22 mouse cellular contexts compared by ENCODE assay signal in genomic region chr10:13245714-13246113, GRCm38 (mm10). TPM values are rescaled to one million over a fixed set of nuclear protein-coding genes. Genes with fewer than 3 reads are reported as not detected.
DNase-seq lines count a peak whose midpoint lies in the region; ATAC-seq and TF ChIP-seq lines count a peak whose summit lies in the region.
"Had no signal": no experiment of that assay in that cellular context is flagged by ENCODE, and none has a peak within 500 bp of the region (broad histone marks: within the 10 kb centered on the region; RNA-seq: fewer than 3 reads in every experiment).

No protein-coding gene starts in this region.

- TF ChIP-seq CTCF in lung, postnatal 0 days (IDR thresholded peaks at IDR 0.05) = no peak
- no peak for TF ChIP-seq CTCF in forebrain, postnatal 0 days (IDR thresholded peaks at IDR 0.05; ENCODE audit: low read depth)
- TF ChIP-seq CTCF in midbrain, postnatal 0 days (IDR thresholded peaks at IDR 0.05) = no peak

- no peak overlapping the region for H3K4me3 ChIP-seq in embryonic facial prominence, embryonic 14.5 days (ENCODE audit: low read depth, low read length)
- H3K4me3 ChIP-seq in embryonic facial prominence, embryonic 10.5 days = no peak overlapping the region
- no peak overlapping the region for H3K4me3 ChIP-seq in heart, embryonic 16.5 days (ENCODE audit: low read length)
- no peak overlapping the region for H3K4me3 ChIP-seq in heart, embryonic 10.5 days
- no peak overlapping the region for H3K4me3 ChIP-seq in lung, postnatal 0 days (ENCODE audit: low read depth, low read length)
- no peak overlapping the region for H3K4me3 ChIP-seq in forebrain, postnatal 0 days (ENCODE audit: low read depth, low read length)
- H3K4me3 ChIP-seq in midbrain, postnatal 0 days (ENCODE audit: low read depth, low read length) = no peak overlapping the region
- H3K4me3 ChIP-seq: forebrain, embryonic 15.5 days; limb, embryonic 13.5 days; liver, embryonic 13.5 days; midbrain, embryonic 15.5 days had no signal

- DNase-seq in embryonic facial prominence, embryonic 14.5 days (ENCODE audit: low spot score) = no peak
- DNase-seq in embryonic facial prominence, embryonic 10.5 days (ENCODE audit: low spot score) = no peak
- no peak for DNase-seq in heart, embryonic 10.5 days (ENCODE audit: low spot score)
- DNase-seq in lung, postnatal 0 days (ENCODE audit: low spot score) = no peak
- DNase-seq in lung, postnatal 14 days = no peak
- DNase-seq in forebrain, postnatal 0 days = no peak
- DNase-seq in midbrain, postnatal 0 days (ENCODE audit: low spot score) = no peak
- DNase-seq: adrenal gland, postnatal 14 days; cerebellum, adult 9-10 months; gastrocnemius, postnatal 10 days; heart, postnatal 4 days; kidney, adult 18-20 months; kidney, postnatal 4 days; liver, embryonic 13.5 days; lung, postnatal 36 days; thymus, adult 2 months; thymus, postnatal 4 days had no signal

- H3K27me3 ChIP-seq in embryonic facial prominence, embryonic 14.5 days (replicated peaks; ENCODE audit: control insufficient read depth, insufficient read depth, low read length) = no peaks in the 10 kb centered on the region
- H3K27me3 ChIP-seq in embryonic facial prominence, embryonic 10.5 days (replicated peaks; ENCODE audit: low read depth, poor library complexity, severe bottlenecking) = no peaks in the 10 kb centered on the region
- H3K27me3 ChIP-seq in heart, embryonic 16.5 days (ENCODE audit: control insufficient read depth, insufficient read depth, low read length) = no peaks in the 10 kb centered on the region
- no peaks in the 10 kb centered on the region for H3K27me3 ChIP-seq in heart, embryonic 10.5 days (ENCODE audit: insufficient read depth, poor library complexity, severe bottlenecking)
- no peaks in the 10 kb centered on the region for H3K27me3 ChIP-seq in lung, postnatal 0 days (replicated peaks; ENCODE audit: insufficient read depth, low read length)
- H3K27me3 ChIP-seq in forebrain, postnatal 0 days (ENCODE audit: insufficient read depth, low read length) = no peaks in the 10 kb centered on the region
- H3K27me3 ChIP-seq in midbrain, postnatal 0 days (ENCODE audit: insufficient read depth, low read length) = no peaks in the 10 kb centered on the region
- H3K27me3 ChIP-seq: forebrain, embryonic 15.5 days; limb, embryonic 13.5 days; liver, embryonic 13.5 days; midbrain, embryonic 15.5 days had no signal

- no peak for TF ChIP-seq EP300 in lung, postnatal 0 days (IDR thresholded peaks at IDR 0.05)

- H3K36me3 ChIP-seq in embryonic facial prominence, embryonic 14.5 days (ENCODE audit: control insufficient read depth, insufficient read depth, low read length) = peaks cover 22% of the 10 kb centered on the region; the same call in 1 of the 2 replicates
- H3K36me3 ChIP-seq in embryonic facial prominence, embryonic 10.5 days (replicated peaks) = peaks cover 34% of the 10 kb centered on the region
- peaks cover 25% of the 10 kb centered on the region for H3K36me3 ChIP-seq in heart, embryonic 16.5 days (ENCODE audit: control insufficient read depth, insufficient read depth)
- H3K36me3 ChIP-seq in heart, embryonic 10.5 days = peaks cover 46% of the 10 kb centered on the region
- peaks cover 9% of the 10 kb centered on the region; the same call in 1 of the 2 replicates for H3K36me3 ChIP-seq in lung, postnatal 0 days (ENCODE audit: insufficient read depth, low read length)
- H3K36me3 ChIP-seq in forebrain, postnatal 0 days (ENCODE audit: insufficient read depth) = no peaks in the 10 kb centered on the region
- no peaks in the 10 kb centered on the region for H3K36me3 ChIP-seq in midbrain, postnatal 0 days (ENCODE audit: insufficient read depth, low read length)
- H3K36me3 ChIP-seq: forebrain, embryonic 15.5 days; liver, embryonic 13.5 days; midbrain, embryonic 15.5 days had no signal

- no peak overlapping the region for H3K9ac ChIP-seq in embryonic facial prominence, embryonic 14.5 days (ENCODE audit: low read depth, low read length)
- H3K9ac ChIP-seq in heart, embryonic 16.5 days (ENCODE audit: low read length) = no peak overlapping the region
- H3K9ac ChIP-seq in lung, postnatal 0 days (replicated peaks; ENCODE audit: low read depth) = no peak overlapping the region
- H3K9ac ChIP-seq in forebrain, postnatal 0 days = no peak overlapping the region
- H3K9ac ChIP-seq in midbrain, postnatal 0 days (replicated peaks; ENCODE audit: low read length, poor library complexity, severe bottlenecking) = no peak overlapping the region
- H3K9ac ChIP-seq: forebrain, embryonic 15.5 days; limb, embryonic 13.5 days; liver, embryonic 13.5 days; midbrain, embryonic 15.5 days had no signal

- peak; percentile 50 for ATAC-seq in embryonic facial prominence, embryonic 14.5 days (ENCODE audit: low read depth)
- ATAC-seq in heart, embryonic 16.5 days (replicated peaks; ENCODE audit: extremely low read depth, insufficient read depth, low FRiP score) = peak; percentile 66
- ATAC-seq in lung, postnatal 0 days = peak; percentile 53
- ATAC-seq in forebrain, postnatal 0 days = no peak
- ATAC-seq in midbrain, postnatal 0 days (ENCODE audit: low FRiP score) = no peak
- ATAC-seq: forebrain, embryonic 15.5 days; hindbrain, postnatal 0 days; midbrain, embryonic 15.5 days had no signal

- H3K4me1 ChIP-seq in embryonic facial prominence, embryonic 14.5 days (ENCODE audit: control insufficient read depth, insufficient read depth, low read length) = no peaks in the 10 kb centered on the region
- peaks cover 4% of the 10 kb centered on the region; the same call in 1 of the 2 replicates for H3K4me1 ChIP-seq in embryonic facial prominence, embryonic 10.5 days
- H3K4me1 ChIP-seq in heart, embryonic 16.5 days (ENCODE audit: control insufficient read depth, insufficient read depth, low read length) = peaks cover 12% of the 10 kb centered on the region
- H3K4me1 ChIP-seq in heart, embryonic 10.5 days = peaks cover 25% of the 10 kb centered on the region
- no peaks in the 10 kb centered on the region for H3K4me1 ChIP-seq in lung, postnatal 0 days (ENCODE audit: insufficient read depth, low read depth, low read length)
- no peaks in the 10 kb centered on the region for H3K4me1 ChIP-seq in forebrain, postnatal 0 days (ENCODE audit: insufficient read depth)
- no peaks in the 10 kb centered on the region for H3K4me1 ChIP-seq in midbrain, postnatal 0 days (ENCODE audit: insufficient read depth, low read length)
- H3K4me1 ChIP-seq: forebrain, embryonic 15.5 days; limb, embryonic 13.5 days; liver, embryonic 13.5 days; midbrain, embryonic 15.5 days had no signal

- no peak overlapping the region for H3K4me2 ChIP-seq in embryonic facial prominence, embryonic 14.5 days (ENCODE audit: low read depth, low read length)
- no peak overlapping the region for H3K4me2 ChIP-seq in heart, embryonic 16.5 days (ENCODE audit: low read depth, low read length)
- no peak overlapping the region for H3K4me2 ChIP-seq in lung, postnatal 0 days (replicated peaks; ENCODE audit: low read depth, low read length)
- H3K4me2 ChIP-seq in forebrain, postnatal 0 days (ENCODE audit: low read depth) = no peak overlapping the region
- no peak overlapping the region for H3K4me2 ChIP-seq in midbrain, postnatal 0 days (ENCODE audit: low read depth, low read length, poor library complexity, severe bottlenecking)
- H3K4me2 ChIP-seq: forebrain, embryonic 15.5 days; limb, embryonic 13.5 days; liver, embryonic 13.5 days; midbrain, embryonic 15.5 days had no signal

- no peaks in the 10 kb centered on the region for H3K9me3 ChIP-seq in embryonic facial prominence, embryonic 14.5 days (ENCODE audit: control insufficient read depth, low read length)
- H3K9me3 ChIP-seq in embryonic facial prominence, embryonic 10.5 days = no peaks in the 10 kb centered on the region
- no peaks in the 10 kb centered on the region for H3K9me3 ChIP-seq in heart, embryonic 16.5 days (replicated peaks; ENCODE audit: control insufficient read depth, low read length)
- H3K9me3 ChIP-seq in heart, embryonic 10.5 days = no peaks in the 10 kb centered on the region
- no peaks in the 10 kb centered on the region for H3K9me3 ChIP-seq in lung, postnatal 0 days (ENCODE audit: low read length)
- no peaks in the 10 kb centered on the region for H3K9me3 ChIP-seq in forebrain, postnatal 0 days (ENCODE audit: low read length)
- no peaks in the 10 kb centered on the region for H3K9me3 ChIP-seq in midbrain, postnatal 0 days (ENCODE audit: low read length)
- H3K9me3 ChIP-seq: forebrain, embryonic 15.5 days; limb, embryonic 13.5 days; liver, embryonic 13.5 days; midbrain, embryonic 15.5 days had no signal

- WGBS in embryonic facial prominence, embryonic 14.5 days = 42% methylated on average over 6 of the region's 6 CpGs
- 70% methylated on average over 6 of the region's 6 CpGs for WGBS in embryonic facial prominence, embryonic 10.5 days
- WGBS in heart, embryonic 16.5 days = 29% methylated on average over 6 of the region's 6 CpGs
- WGBS in heart, embryonic 10.5 days = 33% methylated on average over 6 of the region's 6 CpGs
- 37% methylated on average over 6 of the region's 6 CpGs for WGBS in lung, postnatal 0 days
- WGBS in forebrain, postnatal 0 days = 50% methylated on average over 6 of the region's 6 CpGs
- 39% methylated on average over 6 of the region's 6 CpGs for WGBS in midbrain, postnatal 0 days

- no peak overlapping the region for H3K27ac ChIP-seq in embryonic facial prominence, embryonic 14.5 days (replicated peaks; ENCODE audit: low read depth, low read length)
- H3K27ac ChIP-seq in embryonic facial prominence, embryonic 10.5 days (replicated peaks) = no peak overlapping the region
- no peak overlapping the region; the same call in 1 of the 2 replicates for H3K27ac ChIP-seq in heart, embryonic 16.5 days (ENCODE audit: low read length)
- H3K27ac ChIP-seq in heart, embryonic 10.5 days = no peak overlapping the region
- 0 out of 2 replicates have a peak overlapping the region, but pooled peaks have one; percentile 26 for H3K27ac ChIP-seq in lung, postnatal 0 days (ENCODE audit: low read length)
- no peak overlapping the region for H3K27ac ChIP-seq in forebrain, postnatal 0 days (ENCODE audit: low read depth, low read length)
- no peak overlapping the region for H3K27ac ChIP-seq in midbrain, postnatal 0 days (ENCODE audit: low read depth, low read length)
- H3K27ac ChIP-seq: forebrain, embryonic 15.5 days; hindbrain, postnatal 0 days; limb, embryonic 13.5 days; liver, embryonic 13.5 days; midbrain, embryonic 15.5 days had no signal

RNA-seq across cellular contexts. Expression of gene Ltv1, which starts 52.7 kb away (rescaled TPM):
- 72.2 and 77.3 TPM in 2 replicates for polyA plus RNA-seq in embryonic facial prominence, embryonic 14.5 days (2014; fragmentation: Nextera tagmentation; extraction: Ambion mirVana)
- polyA plus RNA-seq in embryonic facial prominence, embryonic 10.5 days (2016; fragmentation: Nextera tagmentation; extraction: Ambion mirVana) = 70.9 and 72.0 TPM in 2 replicates
- polyA plus RNA-seq in heart, embryonic 16.5 days (2015; fragmentation: Nextera tagmentation; extraction: Ambion mirVana) = 42.4 and 47.1 TPM in 2 replicates
- 79.1 and 81.1 TPM in 2 replicates for polyA plus RNA-seq in heart, embryonic 10.5 days (2016; fragmentation: Nextera tagmentation; extraction: Ambion mirVana)
- 32.2 and 33.1 TPM in 2 replicates for polyA plus RNA-seq in lung, postnatal 0 days (2015; fragmentation: Nextera tagmentation; extraction: Ambion mirVana)
- 11.3 and 15.5 TPM in 2 replicates for total RNA-seq in forebrain, postnatal 0 days (2014; rRNA removed)
- polyA plus RNA-seq in forebrain, postnatal 0 days (2015; fragmentation: Nextera tagmentation; extraction: Ambion mirVana) = 21.4 and 27.9 TPM in 2 replicates
- total RNA-seq in midbrain, postnatal 0 days (2014; rRNA removed) = 13.3 and 15.6 TPM in 2 replicates
- 23.5 and 24.5 TPM in 2 replicates for polyA plus RNA-seq in midbrain, postnatal 0 days (2015; fragmentation: Nextera tagmentation; extraction: Ambion mirVana)

Comparison
In these comparisons a context has a peak if more than half of its experiments do, and no peak if none do; other contexts are left out.
1. ATAC-seq: peak in embryonic facial prominence, embryonic 14.5 days (single experiment), heart, embryonic 16.5 days (single experiment) and lung, postnatal 0 days (single experiment); none in forebrain, postnatal 0 days (single experiment) and midbrain, postnatal 0 days (single experiment).